Mouse (Mus musculus): ENCODE measurements around the gene Slco3a1. TPM values are rescaled to one million over a fixed set of nuclear protein-coding genes. Genes with fewer than 3 reads are reported as not detected.

The Slco3a1 gene
- total and polyA plus RNA-seq, 2 experiments from 2014 or later = 10.5 to 24.8 TPM

DNA sequence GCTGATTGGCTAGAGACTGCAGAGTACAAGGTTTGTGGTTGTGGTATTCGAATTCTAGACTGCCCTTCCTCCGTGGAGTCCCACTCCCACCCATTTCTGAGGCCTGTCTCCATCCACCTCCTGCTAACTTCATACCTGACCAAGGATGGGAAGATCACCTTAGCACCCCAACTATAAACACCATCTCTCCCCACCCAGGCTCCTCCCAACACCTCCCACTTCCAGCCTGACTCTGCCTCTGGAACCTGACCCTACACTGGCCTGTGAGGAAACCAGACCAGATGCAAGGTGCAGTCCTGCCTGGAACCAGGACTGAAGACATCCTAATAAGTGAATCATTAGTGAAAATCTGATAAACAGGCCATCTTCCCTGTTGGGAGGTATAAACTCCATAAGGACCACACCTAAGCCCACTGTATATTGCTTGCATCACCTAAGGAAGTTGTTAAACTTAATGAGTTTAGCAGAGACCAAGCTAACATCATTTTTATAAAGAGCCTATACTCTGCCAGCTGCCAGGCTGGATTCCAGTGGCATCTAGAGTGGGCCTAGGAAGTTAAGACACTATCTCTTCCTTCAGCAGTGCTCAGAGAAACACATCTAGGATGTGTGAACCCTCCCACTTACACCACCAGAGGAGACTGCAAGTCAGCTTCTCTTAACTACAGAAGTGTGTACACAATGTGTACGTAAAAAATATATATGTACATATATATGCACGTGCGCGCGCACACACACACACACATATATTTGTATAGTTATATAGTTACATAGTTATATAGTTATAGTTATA lies 13.5 kb downstream of the Slco3a1 start:
- H3K36me3 ChIP-seq (replicated peaks; ENCODE audit: control insufficient read depth, insufficient read depth, low read length) = no peaks in the 10 kb centered on the region
- DNase-seq (ENCODE audit: low spot score) (no peak), ATAC-seq (ENCODE audit: insufficient read depth, low read depth) (no peak)
- H3K4me2 ChIP-seq (ENCODE audit: low read depth, low read length) = no peak overlapping the region
- no peaks in the 10 kb centered on the region for H3K4me1 ChIP-seq (ENCODE audit: control insufficient read depth, insufficient read depth)
- WGBS = 93% methylated on average over 7 of the region's 7 CpGs
- no peaks in the 10 kb centered on the region for H3K27me3 ChIP-seq (ENCODE audit: control insufficient read depth, insufficient read depth, low read length)
- H3K9me3 ChIP-seq (replicated peaks; ENCODE audit: control insufficient read depth, low read length) = no peaks in the 10 kb centered on the region
- no peak overlapping the region for H3K4me3 ChIP-seq (ENCODE audit: low read depth, low read length)
- no peak for TF ChIP-seq CTCF (IDR thresholded peaks at IDR 0.05; ENCODE audit: low read depth)
- no peak for TF ChIP-seq EP300 (IDR thresholded peaks at IDR 0.05; ENCODE audit: low read depth)
- H3K27ac ChIP-seq (ENCODE audit: low read depth) = no peak overlapping the region
- no peak overlapping the region for H3K9ac ChIP-seq (replicated peaks; ENCODE audit: low read depth, low read length)

DNA sequence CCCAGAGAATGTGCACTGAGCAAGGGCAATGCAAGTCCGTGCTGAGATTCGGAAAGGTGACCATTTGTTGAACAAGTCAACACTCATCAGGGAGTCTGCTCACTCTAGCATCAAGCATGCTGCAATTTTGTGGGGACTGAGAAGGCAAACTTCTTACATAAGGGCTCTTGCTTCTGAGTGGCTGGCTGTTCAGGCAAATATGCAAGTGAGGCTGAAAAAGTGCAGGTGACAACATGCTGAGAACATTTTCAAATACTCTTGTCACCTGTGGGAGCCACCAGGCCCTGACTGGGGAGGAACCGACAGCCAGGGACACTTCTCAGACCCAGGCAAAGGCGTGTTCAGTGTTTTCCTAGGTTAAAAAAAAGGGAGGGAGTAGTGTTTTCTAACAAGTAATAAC lies 18.4 kb downstream of the Slco3a1 start:
- no peaks in the 10 kb centered on the region; the same call in 1 of the 2 replicates for H3K4me1 ChIP-seq (ENCODE audit: control insufficient read depth, insufficient read depth)
- H3K27ac ChIP-seq (ENCODE audit: low read depth) = no peak overlapping the region
- DNase-seq (ENCODE audit: low spot score) (no peak), ATAC-seq (ENCODE audit: insufficient read depth, low read depth) (no peak)
- H3K27me3 ChIP-seq (ENCODE audit: control insufficient read depth, insufficient read depth, low read length) = no peaks in the 10 kb centered on the region
- H3K4me2 ChIP-seq (ENCODE audit: low read depth, low read length) = no peak overlapping the region
- TF ChIP-seq CTCF (IDR thresholded peaks at IDR 0.05; ENCODE audit: low read depth) = no peak
- no peak for TF ChIP-seq EP300 (IDR thresholded peaks at IDR 0.05; ENCODE audit: low read depth)
- 71% methylated on average over 4 of the region's 4 CpGs for WGBS
- no peak overlapping the region for H3K4me3 ChIP-seq (ENCODE audit: low read depth, low read length)
- H3K9ac ChIP-seq (replicated peaks; ENCODE audit: low read depth, low read length) = no peak overlapping the region
- H3K9me3 ChIP-seq (replicated peaks; ENCODE audit: control insufficient read depth, low read length) = no peaks in the 10 kb centered on the region
- no peaks in the 10 kb centered on the region for H3K36me3 ChIP-seq (replicated peaks; ENCODE audit: control insufficient read depth, insufficient read depth, low read length)

DNA sequence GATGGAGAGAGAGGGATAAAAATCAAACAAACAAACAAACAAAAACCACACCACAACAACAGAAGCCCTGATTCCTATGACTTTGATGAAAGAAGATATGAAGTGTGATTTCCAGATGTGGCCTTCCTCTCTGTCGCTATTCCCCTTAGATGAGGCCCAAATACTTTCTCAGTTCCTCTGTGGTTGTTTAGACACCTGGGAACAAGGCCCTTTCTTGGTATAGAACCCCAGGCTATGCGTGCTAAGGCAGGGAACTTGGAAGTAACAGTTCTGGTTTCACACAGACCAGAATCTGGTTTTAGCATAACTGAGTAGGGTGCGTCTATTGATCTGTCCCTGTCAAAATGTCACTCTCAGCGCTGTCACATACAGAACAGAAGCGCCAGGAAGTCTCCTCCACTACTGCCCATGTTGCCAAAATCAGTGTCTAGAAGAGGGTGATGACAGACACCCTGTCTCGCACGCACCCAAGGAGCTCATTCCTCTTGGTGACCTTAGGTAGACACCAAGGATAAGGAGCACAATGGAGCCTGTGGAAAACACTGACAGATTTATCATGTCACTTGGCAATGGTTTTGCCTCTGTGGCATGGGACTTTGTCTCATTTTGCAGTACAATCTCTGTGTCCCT lies 23.0 kb downstream of the Slco3a1 start:
- Histone ChIP-seq H3K36me3 (replicated peaks; ENCODE audit: control insufficient read depth, insufficient read depth, low read length) (no peaks in the 10 kb centered on the region), H3K27ac (ENCODE audit: low read depth) (no peak overlapping the region), H3K9ac (replicated peaks; ENCODE audit: low read depth, low read length) (no peak overlapping the region), H3K9me3 (replicated peaks; ENCODE audit: control insufficient read depth, low read length) (no peaks in the 10 kb centered on the region), H3K4me3 (ENCODE audit: low read depth, low read length) (no peak overlapping the region), H3K27me3 (ENCODE audit: control insufficient read depth, insufficient read depth, low read length) (no peaks in the 10 kb centered on the region), H3K4me2 (ENCODE audit: low read depth, low read length) (no peak overlapping the region), H3K4me1 (ENCODE audit: control insufficient read depth, insufficient read depth) (peaks cover 20% of the 10 kb centered on the region)
- DNase-seq (ENCODE audit: low spot score) (no peak), ATAC-seq (ENCODE audit: insufficient read depth, low read depth) (peak; percentile 24; the same call in 1 of the 2 replicates)
- 46% methylated on average over 7 of the region's 7 CpGs for WGBS
- no peak for TF ChIP-seq CTCF (IDR thresholded peaks at IDR 0.05; ENCODE audit: low read depth)
- TF ChIP-seq EP300 (IDR thresholded peaks at IDR 0.05; ENCODE audit: low read depth) = no peak

DNA sequence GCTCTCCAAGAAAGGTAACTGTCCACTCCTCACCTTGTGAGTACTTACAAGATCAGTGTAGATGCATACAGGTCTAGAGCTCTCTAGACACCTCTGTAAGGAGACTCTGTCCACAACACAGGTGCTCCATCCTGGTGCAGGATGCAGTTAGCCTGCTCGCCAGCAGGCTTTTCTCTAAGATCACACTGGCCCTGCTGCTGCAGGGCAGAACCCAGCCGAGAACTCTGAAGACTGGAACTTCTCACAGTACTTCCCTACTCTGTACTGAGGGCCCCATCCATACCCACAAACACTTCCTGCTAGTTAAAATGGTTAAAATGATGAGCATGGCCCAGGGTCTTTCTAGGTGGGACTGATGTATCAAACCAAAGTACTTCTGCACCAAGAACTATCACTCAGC lies 24.7 kb downstream of the Slco3a1 start:
- ATAC-seq (ENCODE audit: insufficient read depth, low read depth) (no peak), DNase-seq (ENCODE audit: low spot score) (no peak)
- Histone ChIP-seq H3K4me2 (ENCODE audit: low read depth, low read length) (no peak overlapping the region), H3K4me1 (ENCODE audit: control insufficient read depth, insufficient read depth) (peaks cover 29% of the 10 kb centered on the region), H3K9ac (replicated peaks; ENCODE audit: low read depth, low read length) (no peak overlapping the region), H3K36me3 (replicated peaks; ENCODE audit: control insufficient read depth, insufficient read depth, low read length) (no peaks in the 10 kb centered on the region), H3K4me3 (ENCODE audit: low read depth, low read length) (no peak overlapping the region), H3K27ac (ENCODE audit: low read depth) (no peak overlapping the region), H3K9me3 (replicated peaks; ENCODE audit: control insufficient read depth, low read length) (no peaks in the 10 kb centered on the region), H3K27me3 (ENCODE audit: control insufficient read depth, insufficient read depth, low read length) (no peaks in the 10 kb centered on the region)
- WGBS = 77% methylated on average over 2 of the region's 2 CpGs
- TF ChIP-seq EP300 (IDR thresholded peaks at IDR 0.05; ENCODE audit: low read depth) (no peak), CTCF (IDR thresholded peaks at IDR 0.05; ENCODE audit: low read depth) (no peak)

DNA sequence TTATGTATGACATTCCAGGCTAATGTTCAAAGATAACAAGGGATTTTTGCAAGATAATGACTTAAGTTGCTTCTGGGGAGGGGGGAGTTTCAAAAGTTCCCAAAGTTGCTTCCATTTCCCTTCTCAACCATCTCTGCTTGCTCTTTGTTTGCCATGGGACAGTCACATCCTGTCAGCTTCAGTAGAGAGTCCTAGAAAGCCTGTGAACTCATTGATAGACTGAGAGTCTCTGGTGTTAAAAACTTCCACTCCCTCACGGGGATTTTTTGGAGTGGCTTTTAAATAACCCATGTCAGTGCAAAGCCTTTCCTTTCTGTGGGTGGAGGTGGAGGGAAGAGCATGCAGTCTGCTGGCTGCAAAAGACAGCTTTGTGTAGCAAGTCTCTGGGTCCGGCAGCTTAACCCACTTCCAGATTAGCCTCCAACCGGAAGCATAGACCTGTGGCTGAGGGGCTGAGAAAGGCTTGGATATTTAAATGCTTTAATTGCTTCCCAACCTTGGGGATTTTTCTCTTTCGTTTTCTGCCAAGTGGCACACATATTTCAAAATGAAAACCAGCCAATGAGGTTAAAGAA lies 25.3 kb downstream of the Slco3a1 start:
- DNase-seq (ENCODE audit: low spot score) (no peak), ATAC-seq (ENCODE audit: insufficient read depth, low read depth) (no peak)
- Histone ChIP-seq H3K27ac (ENCODE audit: low read depth) (peak overlapping the region; percentile 22), H3K4me1 (ENCODE audit: control insufficient read depth, insufficient read depth) (peaks cover 31% of the 10 kb centered on the region), H3K9me3 (replicated peaks; ENCODE audit: control insufficient read depth, low read length) (no peaks in the 10 kb centered on the region), H3K36me3 (replicated peaks; ENCODE audit: control insufficient read depth, insufficient read depth, low read length) (no peaks in the 10 kb centered on the region), H3K4me2 (ENCODE audit: low read depth, low read length) (0 out of 2 replicates have a peak overlapping the region, but pooled peaks have one; percentile 8), H3K9ac (replicated peaks; ENCODE audit: low read depth, low read length) (no peak overlapping the region), H3K4me3 (ENCODE audit: low read depth, low read length) (no peak overlapping the region), H3K27me3 (ENCODE audit: control insufficient read depth, insufficient read depth, low read length) (no peaks in the 10 kb centered on the region)
- TF ChIP-seq EP300 (IDR thresholded peaks at IDR 0.05; ENCODE audit: low read depth) (no peak), CTCF (IDR thresholded peaks at IDR 0.05; ENCODE audit: low read depth) (no peak)
- 22% methylated on average over 4 of the region's 4 CpGs for WGBS
